Mouse (Mus musculus): ENCODE results near the gene Ptprd.

The Ptprd gene

GRCm38 (mm10) chr4:77249801-77250200, 962.0 kb downstream of the Ptprd start:
- in situ Hi-C loops (cut with MboI, MseI), result no loop called here

- in situ Hi-C loops (cut with MboI, MseI), result no loop called here
Observed at GRCm38 (mm10) chr4:77248918-77249317, 962.8 kb downstream of the Ptprd start.

DNA sequence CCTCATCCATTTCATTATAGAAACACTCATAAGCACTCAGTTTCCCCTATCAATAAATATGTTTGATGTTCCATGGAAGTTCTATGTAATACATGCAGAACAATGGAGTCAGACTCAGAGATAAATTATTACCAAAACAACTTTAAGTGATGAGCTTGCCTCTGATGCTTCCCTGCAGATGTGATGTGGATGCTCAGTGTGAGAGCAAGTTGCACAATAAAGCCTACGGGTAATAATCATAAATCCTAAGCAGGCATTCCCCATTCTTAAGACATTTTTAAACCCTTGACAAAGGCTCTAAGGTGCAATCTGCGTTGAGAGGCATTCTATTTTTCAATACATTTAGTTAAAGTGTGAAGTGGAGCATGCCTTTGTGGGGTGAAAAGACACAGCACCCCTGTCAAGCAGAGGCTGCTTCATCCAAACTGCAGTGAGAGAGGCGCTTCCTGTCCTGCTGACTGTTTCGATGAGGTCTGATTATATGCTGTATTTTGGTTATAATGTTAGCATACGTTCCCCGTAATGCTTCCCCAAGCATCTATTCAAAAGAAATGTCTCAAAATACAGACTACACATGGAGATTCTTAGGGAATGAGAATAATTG, 969.8 kb downstream of the Ptprd start:
- in situ Hi-C loops (cut with MboI, MseI), result no loop called here

- in situ Hi-C loops (cut with MboI, MseI), result no loop called here
Observed at GRCm38 (mm10) chr4:77238144-77238543, 973.6 kb downstream of the Ptprd start.

- in situ Hi-C loops (cut with MboI, MseI), result no loop called here
Observed at GRCm38 (mm10) chr4:77233243-77233642, 978.5 kb downstream of the Ptprd start.

DNA sequence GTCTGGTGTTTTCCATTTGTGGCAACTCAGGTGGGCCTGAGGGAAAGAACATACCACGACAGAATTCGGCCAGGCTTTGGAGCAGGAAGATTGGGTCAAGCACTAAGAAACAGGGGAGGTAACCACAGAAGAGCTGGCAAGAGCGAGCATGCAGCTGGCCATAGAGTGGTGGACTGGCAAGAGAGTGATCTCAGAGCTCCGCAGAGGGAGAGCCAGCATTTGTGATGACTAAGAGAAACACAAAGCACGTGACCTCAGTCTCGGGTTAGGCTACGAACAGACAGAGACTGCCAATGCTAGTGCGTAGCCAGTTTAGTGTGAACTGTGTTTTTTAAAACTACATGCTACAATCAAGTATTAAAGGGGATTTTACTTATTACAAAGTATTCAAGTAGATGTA, 1042.9 kb downstream of the Ptprd start:
- in situ Hi-C loops (cut with MboI, MseI), result no loop called here

DNA sequence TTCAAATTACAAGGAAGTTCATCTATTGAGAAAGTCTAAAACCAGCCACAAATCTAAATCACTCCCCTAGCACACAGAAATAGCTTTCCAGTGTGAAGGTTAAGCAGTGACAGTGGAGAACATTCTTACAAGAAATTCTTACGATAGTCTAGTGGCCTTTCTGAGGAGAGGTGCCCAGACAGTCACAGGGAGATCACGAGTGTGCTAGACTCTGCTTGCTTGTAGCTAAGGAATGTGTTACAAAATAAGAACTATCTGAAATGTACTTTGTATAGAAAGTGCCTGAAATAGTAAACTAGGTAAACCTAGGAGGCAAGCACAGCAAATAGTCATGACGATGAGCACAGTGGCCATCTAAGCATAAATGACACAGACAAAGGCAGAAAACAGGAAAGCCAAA, 1054.2 kb downstream of the Ptprd start:
- in situ Hi-C loops (cut with MboI, MseI), result loop anchor here in 1 of 2 experiments (10.0 kb wide), 1 partner anchor 1523 kb away; no protein-coding TSS in a partner anchor

DNA sequence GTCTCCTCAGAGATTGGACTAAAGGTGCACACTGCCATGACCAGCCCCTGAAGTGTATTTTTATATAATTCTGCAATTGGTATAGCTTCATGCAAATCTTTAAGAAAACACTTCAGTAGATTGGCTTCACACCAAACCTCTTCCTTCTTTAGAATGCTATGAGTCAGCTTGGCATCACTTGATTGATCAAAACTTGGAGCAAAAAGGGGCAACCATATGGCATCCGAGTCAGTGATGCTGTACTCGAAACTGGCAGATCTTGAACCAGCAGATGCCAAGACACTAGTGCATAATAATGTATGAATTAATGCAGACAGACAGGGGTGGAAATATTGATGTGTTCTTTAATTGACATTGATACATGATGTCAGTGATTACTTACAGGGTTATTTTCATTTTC, 1056.2 kb downstream of the Ptprd start:
- in situ Hi-C loops (cut with MboI, MseI), result loop anchor here in 1 of 2 experiments (10.0 kb wide), 1 partner anchor 1521 kb away; no protein-coding TSS in a partner anchor

GRCm38 (mm10) chr4:77155037-77155436, 1056.7 kb downstream of the Ptprd start:
- in situ Hi-C loops (cut with MboI, MseI), result loop anchor here in 1 of 2 experiments (10.0 kb wide), 1 partner anchor 1520 kb away; no protein-coding TSS in a partner anchor

DNA sequence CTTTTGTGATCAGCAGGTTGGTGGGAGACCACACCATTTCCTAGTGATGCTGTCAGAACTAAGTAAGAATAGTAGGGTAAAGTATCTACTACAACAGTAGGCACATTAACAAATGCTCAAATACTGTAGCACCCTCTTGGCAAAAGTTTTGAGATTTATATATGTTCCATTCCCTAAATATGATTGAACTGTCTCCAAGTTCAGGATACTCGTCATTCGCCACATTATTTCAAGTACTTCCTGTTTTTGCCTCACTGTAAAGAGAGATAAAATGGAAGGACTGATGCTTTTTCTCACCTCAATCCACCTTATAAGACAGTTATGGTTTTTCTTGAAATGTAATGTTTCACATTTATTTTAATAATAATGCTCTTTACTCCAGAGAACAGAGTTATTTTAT, 1086.9 kb downstream of the Ptprd start:
- in situ Hi-C loops (cut with MboI, MseI), result no loop called here

DNA sequence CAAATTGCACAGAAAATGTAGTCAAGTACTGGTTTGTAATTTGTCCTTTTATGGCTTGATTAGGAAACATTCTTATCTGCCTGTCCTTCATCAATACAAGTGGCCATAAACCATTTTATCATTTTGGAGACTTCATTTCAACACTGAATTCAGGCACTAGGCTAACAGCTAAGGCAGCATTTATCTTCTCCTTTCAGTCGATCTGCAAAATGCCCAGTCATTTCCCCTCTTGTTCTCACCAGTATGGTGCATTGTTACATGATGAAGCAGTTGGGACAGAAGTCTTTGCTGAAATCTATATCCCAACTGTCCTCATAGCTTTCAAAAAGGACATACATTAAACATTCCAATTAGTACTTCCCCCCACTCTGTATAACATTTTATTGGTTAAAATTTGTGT, 1100.9 kb downstream of the Ptprd start:
- in situ Hi-C loops (cut with MboI, MseI), result no loop called here

DNA sequence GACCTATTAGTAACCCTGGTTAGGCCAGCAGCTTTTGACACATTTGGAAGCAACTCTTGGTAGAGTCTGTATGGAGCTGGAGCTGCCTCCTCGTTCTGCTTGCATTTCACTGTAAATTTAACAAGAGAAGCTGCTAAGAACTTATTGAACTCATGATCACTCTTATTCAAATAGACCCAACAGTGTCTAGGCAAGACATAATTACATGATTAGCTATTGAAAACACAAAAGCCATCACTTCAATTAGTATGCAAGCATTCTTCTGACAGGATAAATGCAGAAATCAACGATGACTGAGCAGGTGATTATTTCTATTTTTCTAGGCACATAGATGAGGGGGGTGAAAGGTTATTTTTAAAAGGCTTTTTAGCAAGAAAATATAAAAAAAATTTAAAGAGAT, 1104.5 kb downstream of the Ptprd start:
- in situ Hi-C loops (cut with MboI, MseI), result no loop called here

DNA sequence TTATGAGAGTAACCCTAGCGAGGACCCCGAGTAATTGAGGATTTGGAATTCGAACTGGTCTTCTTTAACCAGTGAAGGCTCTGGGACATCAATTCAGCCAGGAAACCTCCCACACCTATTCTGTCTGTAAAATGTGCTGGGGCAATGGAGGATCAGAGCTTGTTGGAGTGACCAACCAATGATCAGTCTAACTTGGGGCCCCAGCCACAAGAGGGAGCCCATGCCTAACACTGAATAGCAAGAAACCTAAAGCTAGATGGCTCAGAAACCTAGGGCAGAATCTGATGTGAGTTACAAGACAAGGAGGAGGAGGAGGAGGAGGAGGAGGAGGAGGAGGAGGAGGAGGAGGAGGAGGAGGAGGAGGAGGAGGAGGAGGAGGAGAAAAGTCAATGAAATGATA, 1128.6 kb downstream of the Ptprd start:
- in situ Hi-C loops (cut with MboI, MseI), result no loop called here

DNA sequence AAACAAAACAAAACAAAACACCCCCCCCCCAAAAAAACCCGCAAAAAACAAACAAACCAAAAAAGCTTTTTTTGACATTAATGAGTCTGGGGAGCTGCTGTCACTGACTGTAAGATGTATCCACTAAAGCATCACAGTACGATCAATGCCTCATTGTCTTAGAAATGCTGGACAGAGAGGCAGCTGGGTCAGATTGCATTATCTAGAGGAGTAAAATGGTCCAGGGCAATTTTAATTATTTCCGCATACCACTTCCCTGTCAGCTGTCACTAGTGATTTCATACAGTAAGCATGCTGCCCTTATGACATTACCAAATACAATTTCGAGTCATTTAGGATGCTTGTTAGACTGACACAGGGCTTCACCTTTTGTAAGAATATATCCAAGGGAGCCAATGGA, 1134.2 kb downstream of the Ptprd start:
- in situ Hi-C loops (cut with MboI, MseI), result no loop called here

DNA sequence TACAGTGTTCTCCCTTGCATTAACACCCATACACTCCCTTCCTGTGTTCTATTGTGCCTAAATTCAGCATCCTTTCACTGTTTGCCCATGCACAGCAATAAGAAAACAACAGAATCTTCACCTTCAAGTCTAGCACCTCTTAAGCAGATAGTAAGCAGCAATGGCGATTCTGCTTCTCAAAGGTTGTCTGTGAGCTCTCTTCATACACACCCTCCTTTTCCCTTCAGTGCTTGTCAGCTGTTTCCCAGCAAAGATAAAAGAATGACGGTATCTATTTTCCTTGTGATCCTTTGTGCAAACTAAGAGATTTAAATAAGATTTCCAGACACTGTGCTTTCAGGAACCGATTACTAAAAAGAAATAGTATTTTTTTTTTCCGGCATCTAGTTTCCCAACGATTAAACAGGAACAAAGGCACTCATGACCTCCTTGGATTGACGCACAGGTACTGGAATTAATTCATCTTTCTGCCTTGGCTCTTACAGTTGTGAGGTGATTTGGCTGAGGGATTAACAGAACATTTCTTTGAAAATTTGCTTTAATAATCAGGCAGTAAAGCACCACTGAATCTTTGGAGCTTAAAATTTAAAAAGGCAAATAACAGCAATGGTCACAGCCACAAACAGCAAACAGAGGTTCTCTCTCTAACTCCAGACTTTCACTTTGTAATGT, 1161.1 kb downstream of the Ptprd start:
- in situ Hi-C loops (cut with MboI, MseI), result no loop called here

GRCm38 (mm10) chr4:77004483-77004882, 1207.3 kb downstream of the Ptprd start:
- in situ Hi-C loops (cut with MboI, MseI), result no loop called here

DNA sequence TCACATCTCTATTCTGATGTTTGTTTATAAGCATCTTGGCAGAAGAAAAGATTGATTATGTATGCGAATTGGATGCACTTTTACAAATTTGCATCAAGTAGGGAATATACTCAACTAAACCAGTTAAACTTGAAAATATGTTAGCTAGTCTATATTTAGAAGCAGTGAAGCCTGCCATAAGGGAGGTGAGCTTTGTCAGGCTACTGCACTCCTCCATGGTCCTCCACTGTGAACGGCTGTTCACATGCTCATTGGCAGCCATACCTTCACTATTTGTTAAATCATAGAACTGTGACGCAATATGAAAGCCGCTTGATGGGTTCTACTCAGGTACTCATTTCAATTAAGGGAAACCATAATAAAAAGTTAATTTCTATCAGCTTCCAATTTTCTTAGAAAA, 1215.6 kb downstream of the Ptprd start:
- in situ Hi-C loops (cut with MboI, MseI), result no loop called here

GRCm38 (mm10) chr4:76989961-76990360, 1221.8 kb downstream of the Ptprd start:
- in situ Hi-C loops (cut with MboI, MseI), result no loop called here

DNA sequence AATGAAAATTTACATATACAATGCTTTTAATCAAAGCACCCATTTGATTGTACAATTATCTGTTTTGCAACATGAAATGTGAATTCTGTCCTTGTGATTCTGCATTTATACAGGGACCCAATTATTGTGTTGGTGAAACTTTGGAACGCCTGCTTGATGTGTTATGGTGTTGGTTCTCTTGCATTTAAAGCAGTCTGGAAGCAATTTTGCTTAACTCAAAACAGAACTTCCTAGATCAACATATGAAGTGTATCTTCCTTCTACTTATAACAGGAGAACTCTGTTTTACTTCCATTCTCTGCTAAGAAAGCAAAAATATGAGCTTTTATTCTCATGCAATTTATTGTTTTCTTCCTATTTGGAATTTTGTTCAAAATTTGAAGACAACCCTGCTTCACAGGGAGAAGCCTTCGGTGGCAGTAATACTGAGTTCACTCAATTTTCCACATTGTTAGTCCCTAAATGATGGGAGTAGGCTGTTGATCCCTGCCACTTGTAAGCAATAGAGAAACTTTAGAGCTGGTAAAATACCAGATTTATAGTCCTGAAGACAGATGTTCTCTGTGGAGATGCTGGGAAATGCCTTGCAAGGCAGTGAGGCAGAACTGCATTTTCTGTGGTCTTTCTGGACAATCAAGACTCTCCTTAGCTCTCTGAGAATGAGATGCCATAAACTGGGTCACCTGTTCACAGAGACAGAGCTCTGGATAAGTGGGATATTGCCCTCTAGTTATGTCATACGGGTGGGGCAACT, 1234.5 kb downstream of the Ptprd start:
- in situ Hi-C loops (cut with MboI, MseI), result no loop called here

DNA sequence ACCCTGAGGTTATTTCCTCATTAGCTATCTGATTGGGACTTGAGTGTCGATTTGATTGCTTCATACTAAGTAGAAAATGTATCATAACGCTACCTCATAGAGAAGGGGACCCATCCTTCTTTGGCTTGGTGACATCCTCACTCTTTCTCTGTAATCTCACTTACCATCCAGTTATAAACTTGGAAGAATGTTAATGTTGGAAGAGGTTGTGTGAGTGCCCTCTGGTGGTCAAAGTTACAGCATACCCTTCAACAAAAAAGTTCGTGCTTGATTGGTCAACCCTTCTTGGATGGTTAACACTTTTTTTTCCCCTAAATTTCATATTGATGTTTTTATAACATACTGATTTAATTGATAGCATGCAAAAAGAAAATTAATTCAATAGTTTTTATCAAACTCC, 1263.5 kb downstream of the Ptprd start:
- in situ Hi-C loops (cut with MboI, MseI), result no loop called here

- in situ Hi-C loops (cut with MboI, MseI), result no loop called here
Observed at GRCm38 (mm10) chr4:76941382-76942360, 1270.1 kb downstream of the Ptprd start.
